Mouse (Mus musculus) ovary, postnatal 14 days (tissue): ENCODE measurements around the gene Kcna6.
A peak's percentile ranks its signal among the peaks of the same experiment; 100 is the strongest.

Experiments
- DNase-seq: peaks from one replicate; pipeline ENCODE4 v3.0.0; 2022; ENCODE audit warnings: low spot score

The Kcna6 gene

DNA sequence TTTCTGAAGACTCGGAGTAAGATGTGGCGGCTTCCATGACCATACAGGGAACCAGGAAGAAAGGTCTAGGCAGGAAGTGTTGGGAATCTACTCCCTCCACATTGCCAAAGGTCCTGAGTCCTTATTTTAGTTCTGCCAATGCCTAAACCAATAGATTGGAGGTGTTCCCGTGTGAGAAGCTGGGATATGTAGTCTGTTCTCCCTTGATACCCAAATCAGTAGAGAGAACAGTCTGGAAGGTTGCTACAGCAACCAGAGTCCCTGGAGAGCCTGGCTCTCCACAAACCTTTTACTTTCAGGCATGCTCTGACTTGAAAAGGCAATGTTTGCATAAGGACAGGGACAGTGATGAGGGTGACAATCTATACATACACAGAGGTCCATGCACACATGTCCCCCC lies 4.7 kb downstream of the Kcna6 start:
- no peak for DNase-seq

DNA sequence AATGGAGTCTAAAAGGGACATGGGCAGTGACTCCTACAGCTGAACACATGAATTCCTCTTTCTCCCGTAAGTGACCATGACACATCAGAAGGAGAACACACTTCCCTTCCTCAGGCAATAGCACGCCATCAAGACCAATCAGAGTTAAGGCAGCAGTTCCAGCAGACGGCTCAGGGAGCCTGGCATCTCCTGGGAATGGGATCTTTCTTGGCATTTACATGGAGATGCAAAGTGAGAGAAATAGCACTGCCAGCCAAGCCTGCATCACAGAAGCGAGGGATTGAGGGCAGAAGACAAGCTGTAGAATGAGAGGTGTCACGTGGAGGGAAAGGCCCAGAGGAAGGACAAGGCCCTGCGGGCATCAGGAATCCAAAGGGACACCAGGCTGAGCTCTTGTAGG lies 7.8 kb downstream of the Kcna6 start:
- DNase-seq, result no peak

GRCm38 (mm10) chr6:126728803-126729202 lies 11.7 kb downstream of the Kcna6 start:
- no peak for DNase-seq

GRCm38 (mm10) chr6:126718423-126719087 lies 21.9 kb downstream of the Kcna6 start:
- no peak for DNase-seq

DNA sequence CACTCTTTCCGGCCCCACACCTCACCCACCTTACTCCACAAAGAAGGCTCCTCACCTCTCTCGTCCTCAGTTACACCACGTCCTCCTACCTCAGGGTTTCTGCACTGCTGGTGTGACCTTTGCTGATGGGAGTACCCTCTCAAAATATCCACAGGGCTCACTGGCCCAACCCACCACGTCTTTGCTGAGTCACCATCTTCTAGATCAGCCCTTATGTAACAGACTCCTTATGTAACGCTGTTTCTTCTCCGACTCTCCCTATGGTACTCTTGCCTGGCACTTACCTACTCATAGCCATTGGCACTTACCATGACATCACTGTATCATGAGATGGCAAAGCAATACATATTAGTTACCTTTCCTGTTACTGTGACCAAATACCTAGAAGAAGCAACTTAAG lies 27.9 kb downstream of the Kcna6 start:
- no peak for DNase-seq

GRCm38 (mm10) chr6:126705936-126706335 lies 34.5 kb downstream of the Kcna6 start:
- DNase-seq, result no peak

GRCm38 (mm10) chr6:126704430-126704829 lies 36.0 kb downstream of the Kcna6 start:
- no peak for DNase-seq

GRCm38 (mm10) chr6:126702116-126702515 lies 38.4 kb downstream of the Kcna6 start:
- DNase-seq, result peak; percentile 73

DNA sequence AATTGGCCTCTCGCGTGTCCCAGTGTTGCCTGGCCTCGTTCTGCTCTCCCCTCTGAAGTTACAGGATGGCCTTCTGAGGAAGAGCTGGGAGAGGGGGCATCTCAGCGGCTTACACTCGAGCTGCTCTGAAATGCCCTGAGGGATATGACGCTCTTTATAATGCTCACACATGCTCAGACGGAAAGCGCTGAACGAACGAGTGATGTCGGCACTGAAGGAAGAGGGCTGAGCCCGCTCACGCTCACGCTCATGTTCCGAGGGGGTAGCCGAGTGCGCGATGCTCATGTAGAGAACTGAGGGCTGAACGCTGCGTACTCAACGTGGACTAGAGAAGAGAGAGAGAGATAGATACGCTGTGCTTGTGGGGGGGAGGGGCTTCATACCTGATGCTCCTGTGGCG lies 39.3 kb downstream of the Kcna6 start:
- DNase-seq, result no peak

- no peak for DNase-seq
These were observed 40.5 kb downstream of the Kcna6 start for GRCm38 (mm10) chr6:126699995-126700394.

- DNase-seq, result no peak
These were observed 53.4 kb downstream of the Kcna6 start for GRCm38 (mm10) chr6:126687120-126687519.

DNA sequence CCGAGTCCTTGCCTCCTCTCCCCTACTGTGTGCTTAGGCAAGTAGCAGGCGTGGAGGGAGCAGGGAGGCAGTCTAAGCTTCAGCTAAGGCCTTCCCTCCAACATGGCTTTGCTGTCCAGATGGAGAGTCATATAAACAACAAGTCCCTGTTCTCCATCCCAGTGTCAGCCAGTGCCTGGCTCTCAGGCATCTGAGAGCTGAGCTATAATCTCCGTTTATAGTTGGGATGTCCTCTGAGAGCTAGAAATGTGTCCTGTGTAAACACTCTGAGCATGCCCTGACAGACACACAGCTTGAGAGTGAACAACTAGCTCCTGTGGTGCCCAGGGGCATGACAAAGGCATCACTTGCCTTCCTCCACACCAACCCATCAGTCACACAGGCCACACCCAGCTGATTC lies 55.3 kb downstream of the Kcna6 start:
- DNase-seq, result no peak

- DNase-seq, result peak; percentile 5
These were observed 61.5 kb downstream of the Kcna6 start for GRCm38 (mm10) chr6:126678961-126679360.

DNA sequence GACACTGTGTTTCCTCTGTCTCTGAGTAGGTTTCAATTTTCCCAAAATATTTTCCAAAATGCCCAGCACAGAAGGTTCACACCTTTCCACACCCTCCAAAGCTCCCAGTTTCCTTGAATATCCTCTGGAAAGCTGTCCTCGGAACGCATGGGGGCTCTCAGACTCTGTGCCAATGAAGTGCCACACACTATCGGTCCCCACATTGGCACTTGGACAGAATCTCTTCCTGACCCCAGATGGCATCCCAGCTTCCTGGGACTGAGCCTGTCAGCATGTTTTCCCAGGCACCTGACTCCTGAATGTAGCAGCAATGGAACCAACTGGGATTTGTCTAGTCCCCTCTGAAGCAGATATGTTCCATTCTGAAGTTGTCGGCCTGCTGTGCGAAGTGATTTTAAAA lies 73.5 kb downstream of the Kcna6 start:
- DNase-seq, result no peak

DNA sequence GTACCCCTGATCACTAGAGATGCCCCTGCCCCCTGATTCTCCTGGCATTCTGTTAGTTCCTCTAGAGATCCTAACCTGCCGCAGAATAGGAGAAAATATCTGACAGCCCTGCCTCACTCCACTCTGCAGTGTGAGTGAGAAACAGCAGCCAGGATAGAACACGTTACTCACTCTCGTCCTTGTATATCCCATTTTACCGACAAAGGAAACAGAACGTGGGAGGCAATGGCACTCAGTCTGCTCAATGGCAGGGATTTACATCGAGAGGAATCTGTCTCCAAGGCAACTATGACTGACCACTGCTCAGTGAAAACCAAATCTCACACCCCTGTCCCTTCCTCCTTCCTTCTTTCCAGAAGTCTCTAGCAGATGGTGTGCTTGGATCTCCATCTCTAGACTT lies 74.4 kb downstream of the Kcna6 start:
- no peak for DNase-seq

DNA sequence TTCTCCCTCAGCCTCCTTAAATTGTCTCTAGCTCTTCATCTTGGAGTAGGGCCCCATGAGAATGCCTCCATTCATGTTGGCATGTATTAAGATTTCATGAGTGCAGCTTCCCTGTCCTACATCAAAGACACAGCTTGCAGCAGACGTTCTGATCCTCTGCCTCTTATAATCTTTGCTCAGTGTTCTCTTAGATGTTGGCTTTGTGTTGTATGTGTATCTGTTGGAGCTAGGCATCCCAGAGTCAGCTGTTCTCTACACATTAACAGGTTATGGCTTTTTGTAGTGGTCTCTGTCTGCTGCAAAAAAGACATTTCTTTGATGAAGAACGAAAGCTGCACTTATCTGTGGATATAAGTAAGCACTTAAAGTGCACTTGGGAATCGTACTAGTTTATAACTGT lies 75.9 kb downstream of the Kcna6 start:
- no peak for DNase-seq
